Mouse (Mus musculus) heart, postnatal 0 days (tissue): ENCODE measurements around the gene Tctn3. TPM values are rescaled to one million over a fixed set of nuclear protein-coding genes. Genes with fewer than 3 reads are reported as not detected.
"Not testable (repeated sequence)": the region's sequence is repeated elsewhere in the genome, so short reads cannot be mapped to it uniquely, and the experiment has no call there.

ENCODE experiments used
- ATAC-seq: fragments of 200-750 bp; cut with Nextera tagmentation; 2 replicates; pipeline ENCODE4 v1.8.0; 2017; ENCODE audit warnings: low read depth, moderate number of reproducible peaks, moderate library complexity; ENCODE audit not compliant: insufficient read depth
- DNase-seq: peaks from one replicate; pipeline ENCODE4 v3.0.0-alpha.2; 2016; ENCODE audit warnings: low spot score
- H3K27ac ChIP-seq: fragments of 300-500 bp; sonication (generic); 2 replicates; pipeline ENCODE4 v1.5.1; 2014; ENCODE audit warnings: low read depth, mild to moderate bottlenecking
- H3K27me3 ChIP-seq: fragments of 300-500 bp; sonication (generic); 2 replicates; pipeline ENCODE4 v1.6.1; 2014; ENCODE audit warnings: low read length, mixed read lengths; ENCODE audit not compliant: control insufficient read depth, insufficient read depth
- H3K36me3 ChIP-seq: fragments of 300-500 bp; sonication (generic); replicated peaks from 2 replicates; pipeline ENCODE4 v1.6.1; 2014; ENCODE audit warnings: low read length, mixed read lengths; ENCODE audit not compliant: control insufficient read depth, insufficient read depth
- H3K4me1 ChIP-seq: fragments of 300-500 bp; sonication (generic); 2 replicates; pipeline ENCODE4 v1.6.1; 2014; ENCODE audit warnings: antibody characterized with exemption; ENCODE audit not compliant: control insufficient read depth, insufficient read depth
- H3K4me2 ChIP-seq: fragments of 300-500 bp; sonication (generic); 2 replicates; pipeline ENCODE4 v1.6.1; 2014; ENCODE audit warnings: low read depth, mild to moderate bottlenecking, low read length, moderate library complexity
- H3K4me3 ChIP-seq: fragments of 300-500 bp; sonication (generic); 2 replicates; pipeline ENCODE4 v1.5.1; 2014; ENCODE audit warnings: low read depth, low read length
- H3K9ac ChIP-seq: fragments of 300-500 bp; sonication (generic); replicated peaks from 2 replicates; pipeline ENCODE4 v1.6.1; 2014; ENCODE audit warnings: low read depth, low read length, mixed read lengths
- H3K9me3 ChIP-seq: fragments of 300-500 bp; sonication (generic); replicated peaks from 2 replicates; pipeline ENCODE4 v1.6.1; 2016; ENCODE audit warnings: low read length; ENCODE audit not compliant: control insufficient read depth
- CTCF ChIP-seq: IDR thresholded peaks from 2 replicates; pipeline ENCODE4 v1.5.1; 2016; ENCODE audit warnings: antibody characterized with exemption, control low read depth, low read depth
- EP300 ChIP-seq: IDR thresholded peaks from 2 replicates; pipeline ENCODE4 v1.6.1; 2016; ENCODE audit warnings: antibody characterized with exemption, low read depth
- WGBS: fragments of 180-500 bp; shearing (Covaris S2); extraction: QIAGEN DNeasy Blood & Tissue Kit; methylation state at CpG from one replicate; pipeline ENCODE4 v1.1.7; 2014; 5-methylcytosine and 5-hydroxymethylcytosine counted together
- polyA plus RNA-seq: library from polyadenylated mRNA; unstranded; fragments of >200 nt; fragmentation: Nextera tagmentation; extraction: Ambion mirVana; gene quantifications from 2 replicates; pipeline ENCODE4 v1.2.1, GENCODE M21; 2015
- total RNA-seq: library from RNA; depleted of rRNA; stranded (reverse); fragments of >200 nt; gene quantifications from 2 replicates; pipeline ENCODE4 v1.2.3, GENCODE M21; 2014; ENCODE audit warnings: low replicate concordance

The Tctn3 gene
- total and polyA plus RNA-seq, 2 experiments from 2014 or later, result 6.7 to 10.7 TPM

DNA sequence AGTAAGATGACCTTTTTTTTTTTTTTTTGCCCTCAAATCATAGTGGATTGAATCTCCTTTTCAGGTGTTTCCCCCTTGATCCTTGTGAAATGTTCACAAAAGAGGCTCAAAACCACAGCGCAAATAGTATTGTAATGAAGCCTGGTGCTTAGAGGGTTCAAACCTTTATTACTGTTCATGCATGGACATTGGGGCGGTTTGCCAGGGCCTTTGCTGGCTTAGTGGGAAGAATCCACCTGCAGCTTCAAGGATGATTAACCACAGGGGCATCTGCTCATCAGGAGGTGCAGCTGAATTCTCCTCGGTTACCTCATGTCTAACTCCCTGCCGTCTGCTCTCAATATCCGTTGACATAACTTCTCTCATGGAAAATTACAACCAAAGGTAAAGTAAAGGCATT, 20.6 kb upstream of the Tctn3 start:
- H3K36me3 ChIP-seq, result no peaks in the 10 kb centered on the region
- H3K9me3 ChIP-seq, result no peaks in the 10 kb centered on the region
- no peak overlapping the region for H3K4me3 ChIP-seq
- no peak for TF ChIP-seq CTCF
- no peak for TF ChIP-seq EP300
- H3K27ac ChIP-seq, result no peak overlapping the region
- ATAC-seq (no peak), DNase-seq (no peak)
- H3K4me1 ChIP-seq, result no peaks in the 10 kb centered on the region
- no peak overlapping the region for H3K4me2 ChIP-seq
- 77% methylated on average over 5 of the region's 5 CpGs for WGBS
- H3K27me3 ChIP-seq, result no peaks in the 10 kb centered on the region
- no peak overlapping the region for H3K9ac ChIP-seq

DNA sequence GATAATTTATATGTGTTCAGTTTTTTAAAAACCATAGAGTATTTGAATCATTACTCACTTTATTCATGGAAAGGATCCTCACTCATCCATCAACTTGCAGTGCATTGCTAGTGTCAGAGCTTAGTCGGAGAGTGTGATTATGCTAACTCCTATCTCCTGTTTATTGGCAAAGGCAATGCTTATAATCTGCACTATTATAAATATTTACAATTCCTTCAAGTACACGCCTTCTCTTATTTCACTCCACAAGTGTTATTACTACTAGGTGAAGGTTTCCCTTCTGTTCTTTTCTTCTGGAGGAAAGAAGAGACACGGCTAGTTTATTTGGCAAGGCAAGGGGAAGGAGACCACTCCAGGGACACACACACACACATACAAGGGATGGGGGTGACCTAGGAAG, 20.2 kb upstream of the Tctn3 start:
- H3K4me2 ChIP-seq, result no peak overlapping the region
- no peak overlapping the region for H3K9ac ChIP-seq
- no peak for TF ChIP-seq EP300
- no peak for TF ChIP-seq CTCF
- no peak overlapping the region for H3K27ac ChIP-seq
- no peak for DNase-seq
- H3K36me3 ChIP-seq, result no peaks in the 10 kb centered on the region
- ATAC-seq, result no peak
- 64% methylated on average over 3 of the region's 3 CpGs for WGBS
- H3K4me3 ChIP-seq, result no peak overlapping the region
- H3K4me1 ChIP-seq, result no peaks in the 10 kb centered on the region
- H3K27me3 ChIP-seq, result no peaks in the 10 kb centered on the region
- H3K9me3 ChIP-seq, result no peaks in the 10 kb centered on the region

DNA sequence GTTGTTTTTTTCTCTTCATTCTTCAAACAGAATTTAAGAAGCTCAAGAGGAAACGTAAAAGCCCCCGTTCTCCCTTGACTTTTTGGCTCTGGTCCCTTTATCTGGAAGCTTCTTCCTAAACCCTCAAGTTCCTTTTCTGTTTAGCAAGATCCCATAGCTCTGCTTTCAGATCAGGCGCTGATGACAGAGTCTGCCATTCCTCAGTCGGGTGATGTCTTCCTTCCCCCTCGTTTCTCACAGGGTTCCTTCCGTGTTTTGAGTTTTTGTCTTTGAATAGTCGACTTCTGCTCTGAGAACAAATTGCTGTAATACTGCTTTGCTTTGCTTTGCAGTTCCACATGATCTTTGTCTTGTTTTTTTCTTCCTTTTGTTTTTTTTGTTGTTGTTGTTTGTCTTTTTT, 18.6 kb upstream of the Tctn3 start:
- no peaks in the 10 kb centered on the region for H3K9me3 ChIP-seq
- H3K4me1 ChIP-seq, result no peaks in the 10 kb centered on the region
- no peak overlapping the region for H3K4me3 ChIP-seq
- TF ChIP-seq CTCF, result no peak
- TF ChIP-seq EP300, result no peak
- WGBS, result 45% methylated on average over 7 of the region's 7 CpGs
- H3K27me3 ChIP-seq, result no peaks in the 10 kb centered on the region
- ATAC-seq (no peak), DNase-seq (no peak)
- no peak overlapping the region for H3K9ac ChIP-seq
- H3K27ac ChIP-seq, result peak overlapping the region; percentile 67; the same call in 1 of the 2 replicates
- H3K4me2 ChIP-seq, result no peak overlapping the region
- no peaks in the 10 kb centered on the region for H3K36me3 ChIP-seq

DNA sequence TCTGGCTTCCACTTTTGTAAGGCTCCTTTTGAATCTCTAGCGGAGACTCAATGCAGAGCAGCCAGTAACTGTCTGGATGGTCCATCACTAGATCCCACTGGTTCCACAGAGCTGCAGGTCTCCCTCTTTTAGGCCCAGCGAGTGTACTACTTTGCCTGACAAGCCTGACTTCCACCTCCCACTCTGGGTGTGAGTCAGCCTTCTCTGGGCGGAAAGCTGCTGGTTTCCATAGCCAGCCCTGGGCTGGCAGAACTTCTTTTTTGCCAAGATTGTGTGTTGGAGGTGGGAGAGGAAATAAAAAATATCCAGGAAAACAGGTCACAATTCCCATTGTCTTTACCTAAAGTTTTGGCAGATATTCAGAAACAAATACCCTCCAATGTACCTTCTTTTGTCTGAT, 18.1 kb upstream of the Tctn3 start:
- peak overlapping the region; percentile 67 for H3K27ac ChIP-seq
- no peaks in the 10 kb centered on the region for H3K9me3 ChIP-seq

GRCm38 (mm10) chr19:40628950-40629349, 16.9 kb upstream of the Tctn3 start:
- Histone ChIP-seq H3K27ac (no peak overlapping the region), H3K9me3 (no peaks in the 10 kb centered on the region), H3K4me2 (no peak overlapping the region), H3K9ac (no peak overlapping the region), H3K36me3 (no peaks in the 10 kb centered on the region), H3K4me1 (no peaks in the 10 kb centered on the region), H3K4me3 (no peak overlapping the region), H3K27me3 (no peaks in the 10 kb centered on the region)
- no peak for TF ChIP-seq EP300
- TF ChIP-seq CTCF, result no peak
- no peak for ATAC-seq
- no peak for DNase-seq

More for the DNA sequence above, 18.1 kb upstream of the Tctn3 start:
- no peak for DNase-seq
- no peak overlapping the region for H3K9ac ChIP-seq
- WGBS, result 67% methylated on average over 3 of the region's 3 CpGs
- no peaks in the 10 kb centered on the region for H3K4me1 ChIP-seq
- no peak overlapping the region for H3K4me2 ChIP-seq
- H3K4me3 ChIP-seq, result no peak overlapping the region
- no peaks in the 10 kb centered on the region for H3K27me3 ChIP-seq
- H3K36me3 ChIP-seq, result no peaks in the 10 kb centered on the region
- no peak for ATAC-seq
- TF ChIP-seq EP300, result no peak
- no peak for TF ChIP-seq CTCF

DNA sequence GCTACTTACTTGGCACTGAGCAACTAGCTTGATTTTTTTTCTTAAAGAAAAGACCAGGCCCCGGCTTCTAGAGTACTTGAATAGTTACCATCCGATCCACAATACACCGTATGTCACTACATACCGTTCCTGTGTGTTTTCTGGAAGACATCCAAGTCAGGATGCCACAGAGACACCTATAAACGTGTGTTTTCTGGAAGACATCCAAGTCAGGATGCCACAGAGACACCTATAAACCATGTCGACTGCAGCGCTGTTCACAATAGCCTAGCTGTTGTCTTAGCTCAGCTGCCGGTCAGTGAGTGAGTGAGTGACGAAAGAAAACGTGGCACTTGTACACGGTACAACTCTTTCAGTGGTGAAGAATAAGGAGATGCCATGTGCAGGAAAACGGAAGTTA, 13.9 kb upstream of the Tctn3 start:
- Histone ChIP-seq H3K9ac (no peak overlapping the region), H3K4me3 (no peak overlapping the region), H3K9me3 (no peaks in the 10 kb centered on the region), H3K27me3 (no peaks in the 10 kb centered on the region), H3K27ac (no peak overlapping the region), H3K4me2 (no peak overlapping the region), H3K4me1 (no peaks in the 10 kb centered on the region), H3K36me3 (no peaks in the 10 kb centered on the region)
- TF ChIP-seq EP300 (no peak), CTCF (no peak)
- 27% methylated on average over 12 of the region's 12 CpGs for WGBS
- DNase-seq, result no peak
- ATAC-seq, result no peak

- H3K36me3 ChIP-seq, H3K9me3 ChIP-seq, H3K9ac ChIP-seq, H3K4me3 ChIP-seq, H3K27ac ChIP-seq, H3K27me3 ChIP-seq, DNase-seq, H3K4me1 ChIP-seq, ATAC-seq, H3K4me2 ChIP-seq: not testable (repeated sequence)
- 64% methylated on average over 11 of the region's 26 CpGs for WGBS
These were observed 9.6 kb upstream of the Tctn3 start for GRCm38 (mm10) chr19:40621616-40622015.
